26 mouse cellular contexts compared by ENCODE assay signal in genomic region chr1:40418512-40418911, GRCm38 (mm10). TPM values are rescaled to one million over a fixed set of nuclear protein-coding genes. Genes with fewer than 3 reads are reported as not detected.
DNase-seq lines count a peak whose midpoint lies in the region; ATAC-seq and TF ChIP-seq lines count a peak whose summit lies in the region.
"Had no signal": no experiment of that assay in that cellular context is flagged by ENCODE, and none has a peak within 500 bp of the region (broad histone marks: within the 10 kb centered on the region; RNA-seq: fewer than 3 reads in every experiment).

No protein-coding gene starts in this region.

- WGBS in liver, embryonic 13.5 days (ENCODE audit: insufficient replicate concordance): 7% methylated on average over 5 of the region's 5 CpGs
- WGBS in liver, postnatal 0 days (ENCODE audit: insufficient replicate concordance): 24% methylated on average over 5 of the region's 5 CpGs

- TF ChIP-seq CTCF in G1E (IDR thresholded peaks at IDR 0.05; ENCODE audit: low read depth, low read length): no peak
- no peak for TF ChIP-seq CTCF in liver, postnatal 0 days (IDR thresholded peaks at IDR 0.05; ENCODE audit: low read depth)

- H3K27ac ChIP-seq in liver, embryonic 13.5 days: no peak overlapping the region
- no peak overlapping the region for H3K27ac ChIP-seq in liver, postnatal 0 days (ENCODE audit: low read depth)
- H3K27ac ChIP-seq: forebrain, embryonic 12.5 days; heart, embryonic 13.5 days; hindbrain, embryonic 13.5 days; limb, embryonic 15.5 days; stomach, embryonic 15.5 days had no signal

- no peaks in the 10 kb centered on the region for H3K27me3 ChIP-seq in liver, embryonic 13.5 days
- H3K27me3 ChIP-seq in G1E (ENCODE audit: insufficient read depth, low read length): no peaks in the 10 kb centered on the region
- no peaks in the 10 kb centered on the region for H3K27me3 ChIP-seq in liver, postnatal 0 days (ENCODE audit: insufficient read depth, low read length)
- H3K27me3 ChIP-seq: forebrain, embryonic 12.5 days; heart, embryonic 13.5 days; hindbrain, embryonic 13.5 days; limb, embryonic 15.5 days; stomach, embryonic 15.5 days had no signal

- no peak overlapping the region for H3K9ac ChIP-seq in liver, embryonic 13.5 days
- H3K9ac ChIP-seq in liver, postnatal 0 days (replicated peaks): no peak overlapping the region
- H3K9ac ChIP-seq: forebrain, embryonic 12.5 days; heart, embryonic 13.5 days; hindbrain, embryonic 13.5 days; limb, embryonic 15.5 days; stomach, embryonic 15.5 days had no signal

- peaks cover 26% of the 10 kb centered on the region for H3K4me1 ChIP-seq in liver, embryonic 13.5 days (replicated peaks)
- H3K4me1 ChIP-seq in G1E (ENCODE audit: insufficient read depth, low read depth, low read length): peaks cover 72% of the 10 kb centered on the region
- H3K4me1 ChIP-seq in liver, postnatal 0 days (ENCODE audit: insufficient read depth): peaks cover 8% of the 10 kb centered on the region
- H3K4me1 ChIP-seq: forebrain, embryonic 12.5 days; heart, embryonic 13.5 days; hindbrain, embryonic 13.5 days; limb, embryonic 15.5 days; stomach, embryonic 15.5 days had no signal

- no peak for ATAC-seq in CD4-positive, CD25-positive, alpha-beta regulatory T cell, adult 4 months
- ATAC-seq in liver, embryonic 13.5 days (ENCODE audit: low read depth): peak; percentile 41; the same call in 1 of the 2 replicates
- ATAC-seq in G1E (ENCODE audit: extremely low read depth, insufficient number of reproducible peaks, low FRiP score, poor library complexity, severe bottlenecking): peak; percentile 82
- ATAC-seq in liver, postnatal 0 days: no peak
- ATAC-seq: activated CD4-positive, CD25-positive, alpha-beta regulatory T cell, adult 4 months; inflammation-experienced regulatory T-cells, adult 6 months had no signal

- no peaks in the 10 kb centered on the region for H3K36me3 ChIP-seq in liver, embryonic 13.5 days
- H3K36me3 ChIP-seq in G1E (replicated peaks): no peaks in the 10 kb centered on the region
- H3K36me3 ChIP-seq in liver, postnatal 0 days (replicated peaks; ENCODE audit: insufficient read depth, low read length): no peaks in the 10 kb centered on the region
- H3K36me3 ChIP-seq: forebrain, embryonic 12.5 days; heart, embryonic 13.5 days; hindbrain, embryonic 13.5 days; limb, embryonic 15.5 days; stomach, embryonic 15.5 days had no signal

- intact Hi-C loops in left cerebral cortex, postnatal 10 days (cut with DNase I): no loop called here

- no peak overlapping the region for H3K4me3 ChIP-seq in liver, embryonic 13.5 days (replicated peaks)
- peak overlapping the region; percentile 20; the same call in 1 of the 2 replicates for H3K4me3 ChIP-seq in G1E (ENCODE audit: low read depth, low read length)
- no peak overlapping the region for H3K4me3 ChIP-seq in liver, postnatal 0 days (ENCODE audit: low read depth, low read length)
- H3K4me3 ChIP-seq: forebrain, embryonic 12.5 days; heart, embryonic 13.5 days; hindbrain, embryonic 13.5 days; limb, embryonic 15.5 days; stomach, embryonic 15.5 days had no signal

- H3K4me2 ChIP-seq in liver, embryonic 13.5 days: no peak overlapping the region
- H3K4me2 ChIP-seq in liver, postnatal 0 days (ENCODE audit: low read depth, low read length): no peak overlapping the region
- H3K4me2 ChIP-seq: forebrain, embryonic 12.5 days; heart, embryonic 13.5 days; hindbrain, embryonic 13.5 days; limb, embryonic 15.5 days; midbrain, embryonic 11.5 days; stomach, embryonic 15.5 days had no signal

- TF ChIP-seq EP300 in liver, postnatal 0 days (IDR thresholded peaks at IDR 0.05; ENCODE audit: low read depth): 0 out of 2 replicates have a peak, but pooled peaks have one; percentile 54

- no peaks in the 10 kb centered on the region for H3K9me3 ChIP-seq in liver, embryonic 13.5 days (replicated peaks)
- H3K9me3 ChIP-seq in G1E (replicated peaks): no peaks in the 10 kb centered on the region
- no peaks in the 10 kb centered on the region for H3K9me3 ChIP-seq in liver, postnatal 0 days (ENCODE audit: low read length)
- H3K9me3 ChIP-seq: forebrain, embryonic 12.5 days; heart, embryonic 13.5 days; hindbrain, embryonic 13.5 days; limb, embryonic 15.5 days; stomach, embryonic 15.5 days had no signal

- DNase-seq in CD4-positive, CD25-positive, alpha-beta regulatory T cell, adult 2 months (ENCODE audit: low read depth, low spot score): peak; percentile 30
- DNase-seq in liver, embryonic 13.5 days: no peak
- DNase-seq in liver (no peak), G1E (ENCODE audit: low spot score) (peak; percentile 57)
- no peak for DNase-seq in liver, postnatal 0 days
- DNase-seq in thymus, postnatal 0 days (ENCODE audit: low spot score): no peak
- DNase-seq in left cerebral cortex, postnatal 10 days (ENCODE audit: extremely low spot score in 1 of 2, low spot score in 2 of 2): no peak
- DNase-seq: adrenal gland, postnatal 14 days; cerebellum, postnatal 14 days; heart, adult 18-20 months; lung, postnatal 36 days; retina, postnatal 1 day; thymus, adult 18-20 months had no signal

RNA-seq across cellular contexts. Expression of gene Il1rl1, which starts 10.9 kb away (rescaled TPM):
- polyA plus RNA-seq in CD4-positive, CD25-positive, alpha-beta regulatory T cell, adult 4 months (2017; shearing (Covaris generic)): 10 to 100 TPM in 1 of 2 experiments, 1 to 10 TPM in 1; 9.2 to 11.5 TPM
- polyA plus RNA-seq in liver, embryonic 13.5 days (2015; fragmentation: Nextera tagmentation; extraction: Ambion mirVana): 2.3 and 3.8 TPM in 2 replicates
- total RNA-seq in G1E (2014; fragmentation: Nextera tagmentation) (196 TPM in 2 replicates), G1E (2017) (220 and 231 TPM in 2 replicates)
- 6.9 and 10.2 TPM in 2 replicates for polyA plus RNA-seq in G1E (2012)
- polyA plus RNA-seq in liver, postnatal 0 days (2015; fragmentation: Nextera tagmentation; extraction: Ambion mirVana): 0.89 and 1.4 TPM in 2 replicates
- 0.38 and 0.41 TPM in 2 replicates for polyA plus RNA-seq in thymus, postnatal 0 days (2015; fragmentation: Nextera tagmentation; extraction: Ambion mirVana)
- under 1 TPM; 0.21 to 0.53 TPM for total RNA-seq in left cerebral cortex, postnatal 10 days (2021)
- polyA plus RNA-seq: embryonic facial prominence, embryonic 11.5 days; forebrain, embryonic 12.5 days; hindbrain, embryonic 13.5 days had no signal

RNA-seq across cellular contexts. Expression of gene Il18r1, which starts 46.8 kb away (rescaled TPM):
- polyA plus RNA-seq in CD4-positive, CD25-positive, alpha-beta regulatory T cell, adult 4 months (2017; shearing (Covaris generic)): 10 to 100 TPM; 45.0 to 45.8 TPM
- 0.03 TPM in 1 of 2 replicates, not detected in the other for polyA plus RNA-seq in liver, embryonic 13.5 days (2015; fragmentation: Nextera tagmentation; extraction: Ambion mirVana)
- 0.45 TPM in 1 of 2 replicates, not detected in the other for total RNA-seq in G1E (2014; fragmentation: Nextera tagmentation)
- total RNA-seq in G1E (2017): 0.58 and 0.76 TPM in 2 replicates
- polyA plus RNA-seq in G1E (2012): not detected in 2 replicates
- polyA plus RNA-seq in liver, postnatal 0 days (2015; fragmentation: Nextera tagmentation; extraction: Ambion mirVana): 0.44 and 0.62 TPM in 2 replicates
- polyA plus RNA-seq in thymus, postnatal 0 days (2015; fragmentation: Nextera tagmentation; extraction: Ambion mirVana): 2.2 and 3.9 TPM in 2 replicates
- total RNA-seq in left cerebral cortex, postnatal 10 days (2021): under 1 TPM in 1 of 2 experiments, not detected in 1; 0.09 TPM
- total RNA-seq: layer of hippocampus, postnatal 25 days; left cerebral cortex, postnatal 25 days had no signal
- polyA plus RNA-seq: embryonic facial prominence, embryonic 11.5 days; forebrain, embryonic 12.5 days; heart, embryonic 13.5 days; hindbrain, embryonic 13.5 days; neural tube, embryonic 11.5 days had no signal

Comparison
In these comparisons a context has a peak if more than half of its experiments do, and no peak if none do; other contexts are left out.
1. ATAC-seq: peak in liver, embryonic 13.5 days (single experiment) and G1E (single experiment); none in CD4-positive, CD25-positive, alpha-beta regulatory T cell, adult 4 months (single experiment) and liver, postnatal 0 days (single experiment).
2. DNase-seq: peak in CD4-positive, CD25-positive, alpha-beta regulatory T cell, adult 2 months (single experiment) and G1E (single experiment); none in liver, embryonic 13.5 days (single experiment), liver (single experiment), liver, postnatal 0 days (single experiment), thymus, postnatal 0 days (single experiment) and left cerebral cortex, postnatal 10 days (0 of 2).